Mouse (Mus musculus) cerebellum, adult 2 months (tissue): ENCODE measurements around the gene Atp5h.

Experiments
- CTCF ChIP-seq: fragments of 200-500 bp; IDR thresholded peaks from 2 replicates; pipeline ENCODE4 v1.5.1; 2011; ENCODE audit warnings: low read depth, mild to moderate bottlenecking, control low read depth, low read length, moderate library complexity, borderline replicate concordance; ENCODE audit not compliant: insufficient read depth
- POLR2A ChIP-seq: fragments of 200-500 bp; IDR thresholded peaks from 2 replicates; pipeline ENCODE4 v1.6.1; 2011; ENCODE audit warnings: low read length, control low read depth, borderline replicate concordance; ENCODE audit not compliant: insufficient read depth

- TF ChIP-seq CTCF, result no peak
- TF ChIP-seq POLR2A, result no peak
Observed at GRCm38 (mm10) chr11:115457405-115457804, 37.6 kb upstream of the Atp5h start.
